Mouse (Mus musculus): ENCODE results near the gene Gm5114. TPM values are rescaled to one million over a fixed set of nuclear protein-coding genes. Genes with fewer than 3 reads are reported as not detected.
"Not testable (repeated sequence)": the region's sequence is repeated elsewhere in the genome, so short reads cannot be mapped to it uniquely, and the experiment has no call there.

Gene Gm5114
- polyA plus RNA-seq (2014; fragmentation: Nextera tagmentation; extraction: Ambion mirVana): not detected in 2 replicates

GRCm38 (mm10) chr7:39413060-39413459 is at the start of gene Gm5114:
TSS of gene Gm5114 (minus strand) at chr7:39413160.
- H3K27me3 ChIP-seq (ENCODE audit: control insufficient read depth, insufficient read depth, low read length); H3K4me3 ChIP-seq (ENCODE audit: low read depth, low read length); H3K4me1 ChIP-seq (ENCODE audit: control insufficient read depth, insufficient read depth, low read length); H3K9me3 ChIP-seq (replicated peaks; ENCODE audit: control insufficient read depth, low read length); H3K9ac ChIP-seq (ENCODE audit: low read depth, low read length); H3K27ac ChIP-seq (ENCODE audit: low read depth, low read length); ATAC-seq (replicated peaks; ENCODE audit: insufficient number of reproducible peaks, low FRiP score, low TSS enrichment); H3K4me2 ChIP-seq; H3K36me3 ChIP-seq (ENCODE audit: control insufficient read depth, insufficient read depth, low read length): not testable (repeated sequence)
- 43% methylated on average over 1 of the region's 1 CpGs for WGBS (ENCODE audit: insufficient replicate concordance)

- no peak overlapping the region for H3K4me2 ChIP-seq
- no peak overlapping the region for H3K4me3 ChIP-seq (ENCODE audit: low read depth, low read length)
- no peaks in the 10 kb centered on the region for H3K27me3 ChIP-seq (ENCODE audit: control insufficient read depth, insufficient read depth, low read length)
- H3K36me3 ChIP-seq (ENCODE audit: control insufficient read depth, insufficient read depth, low read length): no peaks in the 10 kb centered on the region
- no peaks in the 10 kb centered on the region for H3K4me1 ChIP-seq (ENCODE audit: control insufficient read depth, insufficient read depth, low read length)
- H3K9ac ChIP-seq (ENCODE audit: low read depth, low read length): no peak overlapping the region
- ATAC-seq (replicated peaks; ENCODE audit: insufficient number of reproducible peaks, low FRiP score, low TSS enrichment): no peak
- H3K9me3 ChIP-seq (replicated peaks; ENCODE audit: control insufficient read depth, low read length): no peaks in the 10 kb centered on the region
- WGBS (ENCODE audit: insufficient replicate concordance): 16% methylated on average over 6 of the region's 6 CpGs
- no peak overlapping the region for H3K27ac ChIP-seq (ENCODE audit: low read depth, low read length)
These were observed 42.8 kb upstream of the Gm5114 start for GRCm38 (mm10) chr7:39455806-39456205.

- H3K4me3 ChIP-seq (ENCODE audit: low read depth, low read length): peak overlapping the region; percentile 57
- peak overlapping the region; percentile 85 for H3K4me2 ChIP-seq
- peaks cover 4% of the 10 kb centered on the region; the same call in 1 of the 2 replicates for H3K4me1 ChIP-seq (ENCODE audit: control insufficient read depth, insufficient read depth, low read length)
- peak; percentile 98 for ATAC-seq (replicated peaks; ENCODE audit: insufficient number of reproducible peaks, low FRiP score, low TSS enrichment)
- no peaks in the 10 kb centered on the region for H3K36me3 ChIP-seq (ENCODE audit: control insufficient read depth, insufficient read depth, low read length)
- H3K9ac ChIP-seq (ENCODE audit: low read depth, low read length): peak overlapping the region; percentile 74
- no peaks in the 10 kb centered on the region for H3K27me3 ChIP-seq (ENCODE audit: control insufficient read depth, insufficient read depth, low read length)
- H3K27ac ChIP-seq (ENCODE audit: low read depth, low read length): no peak overlapping the region
- WGBS (ENCODE audit: insufficient replicate concordance): 1% methylated on average over 36 of the region's 36 CpGs
- H3K9me3 ChIP-seq (replicated peaks; ENCODE audit: control insufficient read depth, low read length): no peaks in the 10 kb centered on the region
These were observed 36.5 kb upstream of the Gm5114 start for GRCm38 (mm10) chr7:39449260-39450021.

DNA sequence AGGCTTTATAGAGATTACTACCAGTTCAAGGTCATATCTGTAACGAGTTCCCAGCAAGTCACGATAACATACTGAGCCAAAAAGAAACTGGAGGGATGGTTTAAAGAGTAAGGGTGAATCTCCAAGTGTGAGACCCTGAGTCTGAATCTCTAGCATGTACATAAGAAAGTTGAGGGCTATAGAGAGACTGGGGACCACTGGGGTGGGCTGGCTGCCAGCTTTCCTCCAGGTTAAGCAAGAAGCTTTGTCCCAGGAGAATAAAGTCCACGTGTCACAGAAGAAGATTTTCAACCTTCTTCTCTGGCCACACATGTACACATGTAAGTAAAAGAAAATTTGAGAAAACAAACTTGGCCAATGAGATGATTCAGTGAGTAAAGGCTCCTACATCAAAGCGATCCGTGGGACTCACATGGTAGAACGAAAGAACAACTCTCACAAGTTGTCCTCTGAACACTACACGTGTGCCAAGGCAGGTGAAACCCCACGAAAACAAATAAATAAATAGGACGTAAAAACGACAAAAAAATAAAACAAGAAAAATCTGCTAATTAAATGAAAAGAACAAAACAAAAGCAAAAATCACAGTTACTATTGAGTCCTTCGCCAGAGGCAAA is 35.8 kb upstream of the Gm5114 start:
- WGBS (ENCODE audit: insufficient replicate concordance): 63% methylated on average over 11 of the region's 11 CpGs
- peak overlapping the region; percentile 85 for H3K4me2 ChIP-seq
- H3K9ac ChIP-seq (ENCODE audit: low read depth, low read length): peak overlapping the region; percentile 55; the same call in 1 of the 2 replicates
- H3K9me3 ChIP-seq (replicated peaks; ENCODE audit: control insufficient read depth, low read length): no peaks in the 10 kb centered on the region
- no peak overlapping the region for H3K27ac ChIP-seq (ENCODE audit: low read depth, low read length)
- H3K4me1 ChIP-seq (ENCODE audit: control insufficient read depth, insufficient read depth, low read length): peaks cover 4% of the 10 kb centered on the region; the same call in 1 of the 2 replicates
- H3K36me3 ChIP-seq (ENCODE audit: control insufficient read depth, insufficient read depth, low read length): no peaks in the 10 kb centered on the region
- H3K27me3 ChIP-seq (ENCODE audit: control insufficient read depth, insufficient read depth, low read length): no peaks in the 10 kb centered on the region
- peak overlapping the region; percentile 57 for H3K4me3 ChIP-seq (ENCODE audit: low read depth, low read length)
- ATAC-seq (replicated peaks; ENCODE audit: insufficient number of reproducible peaks, low FRiP score, low TSS enrichment): no peak

- 61% methylated on average over 2 of the region's 2 CpGs for WGBS (ENCODE audit: insufficient replicate concordance)
- no peak overlapping the region for H3K4me3 ChIP-seq (ENCODE audit: low read depth, low read length)
- no peak for ATAC-seq (replicated peaks; ENCODE audit: insufficient number of reproducible peaks, low FRiP score, low TSS enrichment)
These were observed 28.3 kb upstream of the Gm5114 start for GRCm38 (mm10) chr7:39441237-39441636.

GRCm38 (mm10) chr7:39440362-39440761 is 27.4 kb upstream of the Gm5114 start:
- no peaks in the 10 kb centered on the region for H3K27me3 ChIP-seq (ENCODE audit: control insufficient read depth, insufficient read depth, low read length)
- 0 out of 2 replicates have a peak, but pooled peaks cover 2% of the 10 kb centered on the region for H3K9me3 ChIP-seq (replicated peaks; ENCODE audit: control insufficient read depth, low read length)
- no peak overlapping the region for H3K4me2 ChIP-seq
- no peak overlapping the region for H3K9ac ChIP-seq (ENCODE audit: low read depth, low read length)
- H3K36me3 ChIP-seq (ENCODE audit: control insufficient read depth, insufficient read depth, low read length): no peaks in the 10 kb centered on the region
- no peak for ATAC-seq (replicated peaks; ENCODE audit: insufficient number of reproducible peaks, low FRiP score, low TSS enrichment)
- WGBS (ENCODE audit: insufficient replicate concordance): 73% methylated on average over 4 of the region's 4 CpGs
- H3K27ac ChIP-seq (ENCODE audit: low read depth, low read length): no peak overlapping the region
- no peak overlapping the region for H3K4me3 ChIP-seq (ENCODE audit: low read depth, low read length)
- no peaks in the 10 kb centered on the region for H3K4me1 ChIP-seq (ENCODE audit: control insufficient read depth, insufficient read depth, low read length)

More at GRCm38 (mm10) chr7:39441237-39441636, 28.3 kb upstream of the Gm5114 start:
- H3K9me3 ChIP-seq (replicated peaks; ENCODE audit: control insufficient read depth, low read length): 0 out of 2 replicates have a peak, but pooled peaks cover 2% of the 10 kb centered on the region
- no peak overlapping the region for H3K27ac ChIP-seq (ENCODE audit: low read depth, low read length)
- H3K27me3 ChIP-seq (ENCODE audit: control insufficient read depth, insufficient read depth, low read length): no peaks in the 10 kb centered on the region
- H3K4me2 ChIP-seq: no peak overlapping the region
- no peak overlapping the region for H3K9ac ChIP-seq (ENCODE audit: low read depth, low read length)
- no peaks in the 10 kb centered on the region for H3K4me1 ChIP-seq (ENCODE audit: control insufficient read depth, insufficient read depth, low read length)
- no peaks in the 10 kb centered on the region for H3K36me3 ChIP-seq (ENCODE audit: control insufficient read depth, insufficient read depth, low read length)

Small RNA genes within 50 kb of the gene (microRNA-seq; reads per million reads assigned to microRNA genes)
- not detected for gene Gm27437 (ENCODE audit: borderline number of aligned reads)

Other genes with a start within 250 kb of the Gm5114 start
- 2.0 and 2.4 TPM in 2 replicates for gene Zfp619, start 104.6 kb upstream of the Gm5114 start, polyA plus RNA-seq (2014; fragmentation: Nextera tagmentation; extraction: Ambion mirVana)